Mouse (Mus musculus) spleen, adult 2 months (tissue): ENCODE measurements around the gene Nrtn. TPM values are rescaled to one million over a fixed set of nuclear protein-coding genes. Genes with fewer than 3 reads are reported as not detected.

Experiments
- DNase-seq, 2 experiments: peaks; one replicate each; pipeline versions ENCODE4 v3.0.0 to v3.0.0-alpha.2; 2012 to 2021; ENCODE audit warnings: low spot score in 2 of 2, low read depth in 1 of 2
- H3K27ac ChIP-seq: fragments of 200-500 bp; 2 replicates; pipeline ENCODE4 v1.5.1; 2012; ENCODE audit warnings: low read length, inconsistent platforms; ENCODE audit not compliant: insufficient read depth
- H3K27me3 ChIP-seq: fragments of 200-500 bp; 2 replicates; pipeline ENCODE4 v1.6.1; 2012; ENCODE audit warnings: mild to moderate bottlenecking, moderate library complexity, low read length, inconsistent platforms; ENCODE audit not compliant: control insufficient read depth, insufficient read depth
- H3K36me3 ChIP-seq: fragments of 200-500 bp; 2 replicates; pipeline ENCODE4 v1.6.1; 2012; ENCODE audit warnings: mild to moderate bottlenecking, low read length, inconsistent platforms; ENCODE audit not compliant: control insufficient read depth, insufficient read depth
- H3K4me1 ChIP-seq: fragments of 200-500 bp; 2 replicates; pipeline ENCODE4 v1.6.1; 2011; ENCODE audit warnings: inconsistent platforms; ENCODE audit not compliant: control insufficient read depth, insufficient read depth, insufficient read length
- H3K4me3 ChIP-seq: fragments of 200-500 bp; 2 replicates; pipeline ENCODE4 v1.5.1; 2011; ENCODE audit warnings: mild to moderate bottlenecking, inconsistent platforms; ENCODE audit not compliant: insufficient read depth, insufficient read length; ENCODE audit errors: extremely low read depth
- CTCF ChIP-seq: fragments of 200-500 bp; IDR thresholded peaks from 2 replicates; pipeline ENCODE4 v1.5.1; 2011; ENCODE audit warnings: mild to moderate bottlenecking, inconsistent platforms; ENCODE audit not compliant: insufficient read depth, insufficient read length, insufficient replicate concordance; ENCODE audit errors: extremely low read depth
- POLR2A ChIP-seq: fragments of 200-500 bp; IDR thresholded peaks from 2 replicates; pipeline ENCODE4 v1.6.1; 2011; ENCODE audit warnings: low read depth, low read length, inconsistent platforms
- WGBS: fragments of 180-500 bp; shearing (Covaris S2); methylation state at CpG from one replicate; pipeline ENCODE4 v1.1.7; 2018; 5-methylcytosine and 5-hydroxymethylcytosine counted together
- polyA plus RNA-seq: library from polyadenylated mRNA; depleted of rRNA; stranded (reverse); fragments of >200 nt; gene quantifications from 2 replicates; pipeline ENCODE4 v1.2.3, GENCODE M21; 2012; rRNA removed

Gene Nrtn
- polyA plus RNA-seq, 1 experiment: 1.3 TPM

DNA sequence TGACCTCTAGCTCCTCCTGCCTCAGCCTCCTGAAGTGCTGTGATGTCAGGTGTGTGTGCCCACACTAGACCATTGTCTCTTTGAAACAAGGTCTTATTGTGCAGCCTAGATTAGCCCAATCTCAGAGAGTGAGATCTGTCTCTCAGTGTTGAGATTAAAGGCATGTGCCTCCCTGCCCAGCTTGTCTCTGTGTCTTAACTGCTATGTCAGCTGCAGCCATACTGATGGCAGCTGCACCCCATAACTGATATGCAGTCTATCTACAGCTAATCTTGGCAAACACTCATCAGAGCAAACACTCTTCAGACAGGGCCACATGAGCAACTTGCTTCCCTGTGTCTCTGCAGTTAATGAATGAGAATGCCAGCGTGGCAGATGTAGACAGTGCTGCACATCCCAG, 50.8 kb downstream of the Nrtn start:
- no peaks in the 10 kb centered on the region for H3K4me1 ChIP-seq
- no peak overlapping the region for H3K4me3 ChIP-seq
- no peak for DNase-seq
- TF ChIP-seq POLR2A (no peak), CTCF (no peak)
- peaks cover 75% of the 10 kb centered on the region for H3K36me3 ChIP-seq
- no peak overlapping the region for H3K27ac ChIP-seq
- WGBS: 85% methylated on average over 1 of the region's 1 CpGs
- no peaks in the 10 kb centered on the region for H3K27me3 ChIP-seq

DNA sequence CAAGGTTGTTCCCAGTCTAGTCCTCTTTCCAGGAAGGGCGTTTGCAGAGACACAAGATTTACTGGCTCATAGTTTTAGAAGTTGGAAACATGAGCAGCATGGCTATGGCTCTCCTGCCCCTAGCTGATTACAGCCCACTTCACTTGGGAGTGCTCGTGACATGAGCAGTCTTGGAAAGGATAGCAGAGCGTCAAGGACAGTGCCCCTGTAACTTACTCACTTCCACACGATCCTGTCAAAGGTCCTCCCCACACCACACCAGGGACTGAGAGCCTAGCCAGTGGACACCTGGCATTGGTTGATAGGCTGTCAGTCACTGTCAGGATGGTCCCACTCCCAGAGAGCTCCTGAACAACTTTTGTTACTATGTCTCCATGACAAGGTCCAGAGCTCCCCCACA, 54.3 kb downstream of the Nrtn start:
- 88% methylated on average over 4 of the region's 4 CpGs for WGBS
- Histone ChIP-seq H3K36me3 (peaks cover 68% of the 10 kb centered on the region), H3K4me3 (no peak overlapping the region), H3K27me3 (no peaks in the 10 kb centered on the region), H3K4me1 (no peaks in the 10 kb centered on the region), H3K27ac (no peak overlapping the region)
- no peak for DNase-seq
- TF ChIP-seq POLR2A (no peak), CTCF (no peak)

Other genes with a start within 250 kb of the Nrtn start
- not detected in 2 replicates for gene Znrf4, start 245.1 kb downstream of the Nrtn start, polyA plus RNA-seq
- 2.3 and 4.4 TPM in 2 replicates for gene Gm20219, start 203.1 kb downstream of the Nrtn start, polyA plus RNA-seq
- gene Safb2, start 172.9 kb downstream of the Nrtn start, polyA plus RNA-seq: 152 and 157 TPM in 2 replicates
- 103 and 105 TPM in 2 replicates for gene Safb, start 172.7 kb downstream of the Nrtn start, polyA plus RNA-seq
- 101 and 140 TPM in 2 replicates for gene 2410015M20Rik, start 147.8 kb downstream of the Nrtn start, polyA plus RNA-seq
- 2,050 and 3,346 TPM in 2 replicates for gene Rpl36, start 144.1 kb downstream of the Nrtn start, polyA plus RNA-seq
- gene Lonp1, start 130.6 kb downstream of the Nrtn start, polyA plus RNA-seq: 35.2 and 44.9 TPM in 2 replicates
- 0.14 and 0.28 TPM in 2 replicates for gene Catsperd, start 129.4 kb downstream of the Nrtn start, polyA plus RNA-seq
- gene Ranbp3, start 84.2 kb downstream of the Nrtn start, polyA plus RNA-seq: 72.6 and 89.6 TPM in 2 replicates
- 181 and 252 TPM in 2 replicates for gene Ndufa11, start 39.8 kb downstream of the Nrtn start, polyA plus RNA-seq
- 20.3 and 33.9 TPM in 2 replicates for gene Vmac, start 39.5 kb downstream of the Nrtn start, polyA plus RNA-seq
- 98.4 and 128 TPM in 2 replicates for gene Dus3l, start 7.2 kb upstream of the Nrtn start, polyA plus RNA-seq
- gene Prr22, start 12.7 kb upstream of the Nrtn start, polyA plus RNA-seq: 3.3 and 4.7 TPM in 2 replicates
- 13.6 and 16.5 TPM in 2 replicates for gene Rfx2, start 73.5 kb upstream of the Nrtn start, polyA plus RNA-seq
- gene Acsbg2, start 116.9 kb upstream of the Nrtn start, polyA plus RNA-seq: not detected in 2 replicates
- 0.09 and 0.21 TPM in 2 replicates for gene 1700061G19Rik, start 117.9 kb upstream of the Nrtn start, polyA plus RNA-seq
- 36.2 and 46.1 TPM in 2 replicates for gene Mllt1, start 177.9 kb upstream of the Nrtn start, polyA plus RNA-seq
- not detected in 2 replicates for gene Acer1, start 224.6 kb upstream of the Nrtn start, polyA plus RNA-seq
- 66.7 and 103 TPM in 2 replicates for gene Clpp, start 232.8 kb upstream of the Nrtn start, polyA plus RNA-seq
- gene Alkbh7, start 239.8 kb upstream of the Nrtn start, polyA plus RNA-seq: 20.3 and 22.3 TPM in 2 replicates
- not detected in 2 replicates for gene Pspn, start 242.5 kb upstream of the Nrtn start, polyA plus RNA-seq